Mouse (Mus musculus): ENCODE results near the gene Pip5k1b. TPM values are rescaled to one million over a fixed set of nuclear protein-coding genes. Genes with fewer than 3 reads are reported as not detected.

Gene Pip5k1b
- 1.0 and 1.6 TPM in 2 replicates for polyA plus RNA-seq (2015; fragmentation: Nextera tagmentation; extraction: Ambion mirVana)

- peak within 1 kb of the TSS; percentile 58 for H3K27ac ChIP-seq (ENCODE audit: low read length)
- 0% methylated on average over 25 of the region's 39 CpGs for WGBS
Observed at GRCm38 (mm10) chr19:24555466-24555903, at the start of gene Pip5k1b. Gene Pip5k1b (minus strand): TSS chr19:24555872.

GRCm38 (mm10) chr19:24604105-24604504 is 48.4 kb upstream of the Pip5k1b start:
- Histone ChIP-seq H3K36me3 (ENCODE audit: control insufficient read depth, insufficient read depth, low read length) (no peaks in the 10 kb centered on the region), H3K9me3 (replicated peaks; ENCODE audit: control insufficient read depth, low read length, poor library complexity, severe bottlenecking) (no peaks in the 10 kb centered on the region), H3K9ac (ENCODE audit: low read depth, low read length) (no peak overlapping the region), H3K4me3 (ENCODE audit: low read depth, low read length) (no peak overlapping the region), H3K4me1 (ENCODE audit: control insufficient read depth, insufficient read depth, low read length) (no peaks in the 10 kb centered on the region), H3K27ac (ENCODE audit: low read length) (no peak overlapping the region), H3K27me3 (ENCODE audit: control insufficient read depth, insufficient read depth, low read depth, low read length) (no peaks in the 10 kb centered on the region), H3K4me2 (ENCODE audit: low read length) (no peak overlapping the region)
- no peak for ATAC-seq
- 81% methylated on average over 4 of the region's 4 CpGs for WGBS

More at GRCm38 (mm10) chr19:24555466-24555903, at the start of gene Pip5k1b:
- Histone ChIP-seq H3K27me3 (ENCODE audit: control insufficient read depth, insufficient read depth, low read depth, low read length) (peaks cover 4% of the 10 kb centered on the region; the same call in 1 of the 2 replicates), H3K4me2 (ENCODE audit: low read length) (peak within 1 kb of the TSS; percentile 99), H3K9me3 (replicated peaks; ENCODE audit: control insufficient read depth, low read length, poor library complexity, severe bottlenecking) (no peaks in the 10 kb centered on the region), H3K36me3 (ENCODE audit: control insufficient read depth, insufficient read depth, low read length) (no peaks in the 10 kb centered on the region), H3K4me3 (ENCODE audit: low read depth, low read length) (peak within 1 kb of the TSS; percentile 89), H3K9ac (ENCODE audit: low read depth, low read length) (peak within 1 kb of the TSS; percentile 78), H3K4me1 (ENCODE audit: control insufficient read depth, insufficient read depth, low read length) (peaks cover 10% of the 10 kb centered on the region)
- ATAC-seq = peak; percentile 69

GRCm38 (mm10) chr19:24603431-24603830 is 47.8 kb upstream of the Pip5k1b start:
- Histone ChIP-seq H3K9ac (ENCODE audit: low read depth, low read length) (no peak overlapping the region), H3K4me1 (ENCODE audit: control insufficient read depth, insufficient read depth, low read length) (no peaks in the 10 kb centered on the region), H3K9me3 (replicated peaks; ENCODE audit: control insufficient read depth, low read length, poor library complexity, severe bottlenecking) (no peaks in the 10 kb centered on the region), H3K4me3 (ENCODE audit: low read depth, low read length) (no peak overlapping the region), H3K36me3 (ENCODE audit: control insufficient read depth, insufficient read depth, low read length) (no peaks in the 10 kb centered on the region), H3K27ac (ENCODE audit: low read length) (no peak overlapping the region), H3K4me2 (ENCODE audit: low read length) (no peak overlapping the region), H3K27me3 (ENCODE audit: control insufficient read depth, insufficient read depth, low read depth, low read length) (no peaks in the 10 kb centered on the region)
- 94% methylated on average over 4 of the region's 4 CpGs for WGBS
- ATAC-seq = no peak

GRCm38 (mm10) chr19:24586726-24587125 is 31.1 kb upstream of the Pip5k1b start:
- no peaks in the 10 kb centered on the region for H3K27me3 ChIP-seq (ENCODE audit: control insufficient read depth, insufficient read depth, low read depth, low read length)
- H3K4me1 ChIP-seq (ENCODE audit: control insufficient read depth, insufficient read depth, low read length) = no peaks in the 10 kb centered on the region
- no peak overlapping the region for H3K9ac ChIP-seq (ENCODE audit: low read depth, low read length)
- WGBS = 58% methylated on average over 2 of the region's 2 CpGs
- no peak overlapping the region for H3K27ac ChIP-seq (ENCODE audit: low read length)
- no peak overlapping the region for H3K4me3 ChIP-seq (ENCODE audit: low read depth, low read length)
- no peak overlapping the region for H3K4me2 ChIP-seq (ENCODE audit: low read length)
- H3K9me3 ChIP-seq (replicated peaks; ENCODE audit: control insufficient read depth, low read length, poor library complexity, severe bottlenecking) = no peaks in the 10 kb centered on the region
- H3K36me3 ChIP-seq (ENCODE audit: control insufficient read depth, insufficient read depth, low read length) = no peaks in the 10 kb centered on the region
- ATAC-seq = no peak

DNA sequence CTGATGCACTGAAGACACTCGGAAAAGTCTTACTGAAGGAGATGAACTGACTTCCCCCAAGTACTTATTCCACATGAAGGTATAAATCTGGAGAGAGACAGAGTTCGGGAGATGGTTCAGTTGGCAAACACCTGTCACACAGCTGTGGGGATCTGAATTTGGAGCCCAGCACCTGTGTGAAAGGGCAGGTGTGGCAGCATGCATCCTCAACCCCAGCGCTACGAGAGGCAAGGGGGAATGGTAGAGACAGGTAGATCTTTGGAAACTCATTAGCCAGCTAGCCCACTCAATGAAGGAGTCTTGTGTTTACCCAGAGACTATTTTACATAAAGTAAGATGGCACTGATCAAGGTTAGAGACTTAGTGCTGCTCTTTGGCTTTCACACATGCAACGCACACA is 29.5 kb upstream of the Pip5k1b start:
- H3K9ac ChIP-seq (ENCODE audit: low read depth, low read length) = no peak overlapping the region
- no peak overlapping the region for H3K4me3 ChIP-seq (ENCODE audit: low read depth, low read length)
- no peaks in the 10 kb centered on the region for H3K9me3 ChIP-seq (replicated peaks; ENCODE audit: control insufficient read depth, low read length, poor library complexity, severe bottlenecking)
- H3K27ac ChIP-seq (ENCODE audit: low read length) = no peak overlapping the region
- H3K27me3 ChIP-seq (ENCODE audit: control insufficient read depth, insufficient read depth, low read depth, low read length) = no peaks in the 10 kb centered on the region
- H3K4me2 ChIP-seq (ENCODE audit: low read length) = no peak overlapping the region
- ATAC-seq = no peak
- no peaks in the 10 kb centered on the region for H3K4me1 ChIP-seq (ENCODE audit: control insufficient read depth, insufficient read depth, low read length)
- H3K36me3 ChIP-seq (ENCODE audit: control insufficient read depth, insufficient read depth, low read length) = no peaks in the 10 kb centered on the region
- WGBS = 94% methylated on average over 5 of the region's 5 CpGs

DNA sequence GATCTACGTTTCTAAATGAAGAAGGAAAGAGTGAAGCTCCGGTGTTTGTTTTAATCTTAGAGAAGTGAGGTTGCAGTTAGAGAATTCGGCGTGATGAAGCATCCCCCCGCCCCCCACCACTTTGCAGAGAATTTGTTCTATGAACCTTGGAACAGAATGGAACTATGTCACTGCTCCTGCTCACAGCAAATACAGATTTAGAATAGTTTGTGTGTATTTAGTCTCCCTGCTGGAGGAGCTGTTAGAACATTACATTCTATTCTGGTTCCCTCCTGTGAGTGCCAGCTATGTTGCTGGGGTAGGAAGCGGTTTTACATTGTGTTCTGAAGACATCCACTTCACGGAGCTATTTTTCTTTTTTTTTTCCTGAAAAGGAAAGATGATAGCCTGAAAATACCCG is 28.3 kb upstream of the Pip5k1b start:
- ATAC-seq = no peak
- no peaks in the 10 kb centered on the region for H3K4me1 ChIP-seq (ENCODE audit: control insufficient read depth, insufficient read depth, low read length)
- no peak overlapping the region for H3K4me3 ChIP-seq (ENCODE audit: low read depth, low read length)
- no peaks in the 10 kb centered on the region for H3K36me3 ChIP-seq (ENCODE audit: control insufficient read depth, insufficient read depth, low read length)
- no peak overlapping the region for H3K27ac ChIP-seq (ENCODE audit: low read length)
- H3K4me2 ChIP-seq (ENCODE audit: low read length) = no peak overlapping the region
- H3K9ac ChIP-seq (ENCODE audit: low read depth, low read length) = no peak overlapping the region
- no peaks in the 10 kb centered on the region for H3K27me3 ChIP-seq (ENCODE audit: control insufficient read depth, insufficient read depth, low read depth, low read length)
- WGBS = 84% methylated on average over 8 of the region's 8 CpGs
- H3K9me3 ChIP-seq (replicated peaks; ENCODE audit: control insufficient read depth, low read length, poor library complexity, severe bottlenecking) = no peaks in the 10 kb centered on the region

DNA sequence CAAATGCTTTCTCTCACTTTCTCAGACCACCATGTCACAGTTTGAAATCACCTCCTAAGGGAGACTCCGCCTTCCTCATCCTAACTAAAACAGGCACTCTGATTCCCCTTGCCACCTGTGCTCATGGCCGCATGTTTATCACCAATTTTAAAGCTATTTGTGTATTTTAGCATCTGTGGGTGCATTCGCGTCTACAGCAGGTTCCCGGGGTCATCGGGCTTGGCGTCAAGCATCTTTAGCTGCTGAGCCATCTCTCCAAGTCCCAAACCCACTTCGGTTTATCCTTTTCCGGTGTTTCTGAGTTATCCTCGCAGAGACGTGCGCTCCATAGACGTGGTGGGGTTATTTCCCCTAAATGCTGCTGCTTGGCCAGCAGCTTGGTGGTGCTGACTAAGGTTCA is 20.5 kb upstream of the Pip5k1b start:
- ATAC-seq = no peak
- Histone ChIP-seq H3K27ac (ENCODE audit: low read length) (no peak overlapping the region), H3K9ac (ENCODE audit: low read depth, low read length) (no peak overlapping the region), H3K36me3 (ENCODE audit: control insufficient read depth, insufficient read depth, low read length) (no peaks in the 10 kb centered on the region), H3K4me1 (ENCODE audit: control insufficient read depth, insufficient read depth, low read length) (no peaks in the 10 kb centered on the region), H3K9me3 (replicated peaks; ENCODE audit: control insufficient read depth, low read length, poor library complexity, severe bottlenecking) (no peaks in the 10 kb centered on the region), H3K27me3 (ENCODE audit: control insufficient read depth, insufficient read depth, low read depth, low read length) (no peaks in the 10 kb centered on the region), H3K4me3 (ENCODE audit: low read depth, low read length) (no peak overlapping the region), H3K4me2 (ENCODE audit: low read length) (no peak overlapping the region)
- 94% methylated on average over 13 of the region's 13 CpGs for WGBS

DNA sequence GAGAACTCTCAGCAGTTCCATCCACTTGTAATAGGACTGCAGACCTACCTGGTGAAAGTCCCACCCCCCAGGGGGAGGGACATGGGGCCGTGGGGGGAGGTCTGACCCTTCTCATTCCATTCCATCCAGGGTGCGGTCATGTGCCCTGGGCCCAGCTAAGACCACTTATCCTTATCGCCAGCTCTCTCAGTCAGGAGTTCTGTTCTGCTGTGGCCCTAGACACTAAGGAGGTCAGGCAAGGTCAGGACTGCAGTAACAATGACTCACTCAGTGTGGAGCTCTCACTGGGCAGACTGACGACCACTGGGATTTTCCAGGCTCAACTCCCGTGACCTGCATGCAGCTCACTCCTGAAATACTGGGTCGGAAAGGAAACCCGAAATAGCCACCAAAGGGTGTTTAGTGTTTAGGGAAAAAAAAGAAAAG is 16.1 kb upstream of the Pip5k1b start:
- H3K9ac ChIP-seq (ENCODE audit: low read depth, low read length) = no peak overlapping the region
- H3K4me1 ChIP-seq (ENCODE audit: control insufficient read depth, insufficient read depth, low read length) = no peaks in the 10 kb centered on the region
- no peaks in the 10 kb centered on the region for H3K27me3 ChIP-seq (ENCODE audit: control insufficient read depth, insufficient read depth, low read depth, low read length)
- H3K36me3 ChIP-seq (ENCODE audit: control insufficient read depth, insufficient read depth, low read length) = no peaks in the 10 kb centered on the region
- no peak overlapping the region for H3K27ac ChIP-seq (ENCODE audit: low read length)
- H3K4me2 ChIP-seq (ENCODE audit: low read length) = no peak overlapping the region
- no peak overlapping the region for H3K4me3 ChIP-seq (ENCODE audit: low read depth, low read length)
- ATAC-seq = no peak
- H3K9me3 ChIP-seq (replicated peaks; ENCODE audit: control insufficient read depth, low read length, poor library complexity, severe bottlenecking) = no peaks in the 10 kb centered on the region
- 42% methylated on average over 7 of the region's 7 CpGs for WGBS

- no peaks in the 10 kb centered on the region for H3K27me3 ChIP-seq (ENCODE audit: control insufficient read depth, insufficient read depth, low read depth, low read length)
- no peak for ATAC-seq
- 84% methylated on average over 8 of the region's 8 CpGs for WGBS
- H3K9me3 ChIP-seq (replicated peaks; ENCODE audit: control insufficient read depth, low read length, poor library complexity, severe bottlenecking) = no peaks in the 10 kb centered on the region
- H3K27ac ChIP-seq (ENCODE audit: low read length) = no peak overlapping the region
- no peaks in the 10 kb centered on the region for H3K36me3 ChIP-seq (ENCODE audit: control insufficient read depth, insufficient read depth, low read length)
- H3K4me1 ChIP-seq (ENCODE audit: control insufficient read depth, insufficient read depth, low read length) = no peaks in the 10 kb centered on the region
- H3K4me3 ChIP-seq (ENCODE audit: low read depth, low read length) = no peak overlapping the region
- H3K9ac ChIP-seq (ENCODE audit: low read depth, low read length) = no peak overlapping the region
- no peak overlapping the region for H3K4me2 ChIP-seq (ENCODE audit: low read length)
Observed at GRCm38 (mm10) chr19:24570969-24571368, 15.3 kb upstream of the Pip5k1b start.
